ENCODE assay signal across 8 mouse cellular contexts in genomic region chr10:81349146-81349545, GRCm38 (mm10). TPM values are rescaled to one million over a fixed set of nuclear protein-coding genes. Genes with fewer than 3 reads are reported as not detected.
DNase-seq lines count a peak whose midpoint lies in the region; ATAC-seq and TF ChIP-seq lines count a peak whose summit lies in the region.

No protein-coding gene starts in this region.

- H3K4me1 ChIP-seq in heart, embryonic 10.5 days = peaks cover 49% of the 10 kb centered on the region
- H3K4me1 ChIP-seq in hindbrain, embryonic 10.5 days (replicated peaks) = peaks cover 47% of the 10 kb centered on the region
- H3K4me1 ChIP-seq in limb, embryonic 14.5 days (ENCODE audit: control insufficient read depth, insufficient read depth, low read length) = peaks cover 20% of the 10 kb centered on the region
- H3K4me1 ChIP-seq in midbrain, postnatal 0 days (ENCODE audit: insufficient read depth, low read length) = peaks cover 4% of the 10 kb centered on the region; the same call in 1 of the 2 replicates

- no peak for TF ChIP-seq POLR2A in limb, embryonic 14.5 days (IDR thresholded peaks at IDR 0.05; ENCODE audit: borderline replicate concordance, extremely low read depth, insufficient read depth, insufficient read length)

- no peak for DNase-seq in heart, embryonic 10.5 days (ENCODE audit: low spot score)
- DNase-seq in heart, adult 8-10 months (ENCODE audit: low spot score) = no peak
- DNase-seq in c-Kit-negative CD71-positive TER-119-positive erythroid progenitor cells, embryonic 14.5 days (ENCODE audit: low read depth, low spot score) = peak; percentile 66
- peak; percentile 47 for DNase-seq in hindbrain, embryonic 10.5 days (ENCODE audit: low spot score)
- peak; percentile 43 for DNase-seq in limb, embryonic 14.5 days (ENCODE audit: low spot score)
- no peak for DNase-seq in midbrain, postnatal 0 days (ENCODE audit: low spot score)
- DNase-seq in cerebellum, adult 9-11 months = no peak

- no peak for TF ChIP-seq CTCF in midbrain, postnatal 0 days (IDR thresholded peaks at IDR 0.05)

- peak overlapping the region; percentile 96 for H3K27ac ChIP-seq in heart, embryonic 10.5 days
- H3K27ac ChIP-seq in hindbrain, embryonic 10.5 days = peak overlapping the region; percentile 89
- no peak overlapping the region for H3K27ac ChIP-seq in limb, embryonic 14.5 days (replicated peaks; ENCODE audit: low read depth, low read length)
- H3K27ac ChIP-seq in midbrain, postnatal 0 days (ENCODE audit: low read depth, low read length) = no peak overlapping the region

- peak overlapping the region; percentile 93 for H3K4me2 ChIP-seq in limb, embryonic 14.5 days (replicated peaks; ENCODE audit: low read depth, low read length, severe bottlenecking)
- peak overlapping the region; percentile 88 for H3K4me2 ChIP-seq in midbrain, postnatal 0 days (ENCODE audit: low read depth, low read length, poor library complexity, severe bottlenecking)

- 4% methylated on average over 12 of the region's 12 CpGs for WGBS in heart, embryonic 10.5 days
- 4% methylated on average over 12 of the region's 12 CpGs for WGBS in hindbrain, embryonic 10.5 days
- 2% methylated on average over 11 of the region's 12 CpGs for WGBS in limb, embryonic 14.5 days
- WGBS in midbrain, postnatal 0 days = 3% methylated on average over 11 of the region's 12 CpGs

- H3K27me3 ChIP-seq in heart, embryonic 10.5 days (ENCODE audit: insufficient read depth, poor library complexity, severe bottlenecking) = peaks cover 32% of the 10 kb centered on the region
- peaks cover 50% of the 10 kb centered on the region for H3K27me3 ChIP-seq in hindbrain, embryonic 10.5 days (ENCODE audit: insufficient read depth, poor library complexity, severe bottlenecking)
- peaks cover 11% of the 10 kb centered on the region for H3K27me3 ChIP-seq in limb, embryonic 14.5 days (ENCODE audit: control insufficient read depth, insufficient read depth, low read length)
- peaks cover 9% of the 10 kb centered on the region; the same call in 1 of the 2 replicates for H3K27me3 ChIP-seq in midbrain, postnatal 0 days (ENCODE audit: insufficient read depth, low read length)

- peaks cover 30% of the 10 kb centered on the region for H3K36me3 ChIP-seq in heart, embryonic 10.5 days
- peaks cover 38% of the 10 kb centered on the region for H3K36me3 ChIP-seq in hindbrain, embryonic 10.5 days
- H3K36me3 ChIP-seq in limb, embryonic 14.5 days (ENCODE audit: control insufficient read depth, insufficient read depth, low read length) = peaks cover 21% of the 10 kb centered on the region
- H3K36me3 ChIP-seq in midbrain, postnatal 0 days (ENCODE audit: insufficient read depth, low read length) = no peaks in the 10 kb centered on the region

- no peak for ATAC-seq in limb, embryonic 14.5 days (ENCODE audit: low FRiP score, low read depth)
- ATAC-seq in midbrain, postnatal 0 days (ENCODE audit: low FRiP score) = no peak
- no peak for ATAC-seq in monocyte, adult 5-6 weeks (replicated peaks; ENCODE audit: insufficient number of reproducible peaks, low FRiP score, low TSS enrichment, poor library complexity, severe bottlenecking)

- peak overlapping the region; percentile 80 for H3K9ac ChIP-seq in limb, embryonic 14.5 days (ENCODE audit: low read depth, low read length, severe bottlenecking)
- no peak overlapping the region for H3K9ac ChIP-seq in midbrain, postnatal 0 days (replicated peaks; ENCODE audit: low read length, poor library complexity, severe bottlenecking)

- no peaks in the 10 kb centered on the region for H3K9me3 ChIP-seq in heart, embryonic 10.5 days
- H3K9me3 ChIP-seq in hindbrain, embryonic 10.5 days = no peaks in the 10 kb centered on the region
- H3K9me3 ChIP-seq in limb, embryonic 14.5 days (ENCODE audit: control insufficient read depth, low read length) = no peaks in the 10 kb centered on the region
- no peaks in the 10 kb centered on the region for H3K9me3 ChIP-seq in midbrain, postnatal 0 days (ENCODE audit: low read length)

- peak overlapping the region; percentile 85 for H3K4me3 ChIP-seq in heart, embryonic 10.5 days
- peak overlapping the region; percentile 92 for H3K4me3 ChIP-seq in hindbrain, embryonic 10.5 days
- H3K4me3 ChIP-seq in limb, embryonic 14.5 days (replicated peaks; ENCODE audit: low read length) = peak overlapping the region; percentile 78
- peak overlapping the region; percentile 52; the same call in 1 of the 2 replicates for H3K4me3 ChIP-seq in midbrain, postnatal 0 days (ENCODE audit: low read depth, low read length)

RNA-seq across cellular contexts. Expression of gene Hmg20b, which starts 1.1 kb away (rescaled TPM):
- polyA plus RNA-seq in heart, embryonic 10.5 days (2016; fragmentation: Nextera tagmentation; extraction: Ambion mirVana) = 100 and 109 TPM in 2 replicates
- total RNA-seq in heart, adult 8-10 months (2022) = 10 to 100 TPM; 52.4 to 61.2 (median 57.1) TPM
- polyA plus RNA-seq in hindbrain, embryonic 10.5 days (2016; fragmentation: Nextera tagmentation; extraction: Ambion mirVana) = 111 and 128 TPM in 2 replicates
- 135 and 137 TPM in 2 replicates for polyA plus RNA-seq in limb, embryonic 14.5 days (2012; rRNA removed)
- polyA plus RNA-seq in limb, embryonic 14.5 days (2014; fragmentation: Nextera tagmentation; extraction: Ambion mirVana) = 92.9 and 104 TPM in 2 replicates
- total RNA-seq in midbrain, postnatal 0 days (2014; rRNA removed) = 9.6 and 12.6 TPM in 2 replicates
- polyA plus RNA-seq in midbrain, postnatal 0 days (2015; fragmentation: Nextera tagmentation; extraction: Ambion mirVana) = 23.4 and 24.5 TPM in 2 replicates
- 28.8 to 40.1 TPM (median 38.7 TPM) in 3 replicates for total RNA-seq in monocyte, adult 5-6 weeks (2017)

RNA-seq across cellular contexts. Expression of gene Gipc3, which starts 6.1 kb away (rescaled TPM):
- polyA plus RNA-seq in heart, embryonic 10.5 days (2016; fragmentation: Nextera tagmentation; extraction: Ambion mirVana) = not detected in 2 replicates
- 1 to 10 TPM; 4.1 to 6.6 (median 5.2) TPM for total RNA-seq in heart, adult 8-10 months (2022)
- not detected in 2 replicates for polyA plus RNA-seq in hindbrain, embryonic 10.5 days (2016; fragmentation: Nextera tagmentation; extraction: Ambion mirVana)
- polyA plus RNA-seq in limb, embryonic 14.5 days (2012; rRNA removed) = 0.09 and 0.12 TPM in 2 replicates
- 0.06 TPM in 2 replicates for polyA plus RNA-seq in limb, embryonic 14.5 days (2014; fragmentation: Nextera tagmentation; extraction: Ambion mirVana)
- 0.09 and 0.16 TPM in 2 replicates for total RNA-seq in midbrain, postnatal 0 days (2014; rRNA removed)
- not detected in 2 replicates for polyA plus RNA-seq in midbrain, postnatal 0 days (2015; fragmentation: Nextera tagmentation; extraction: Ambion mirVana)
- total RNA-seq in monocyte, adult 5-6 weeks (2017) = not detected in 3 replicates

RNA-seq across cellular contexts. Expression of gene Mfsd12, which starts 8.1 kb away (rescaled TPM):
- polyA plus RNA-seq in heart, embryonic 10.5 days (2016; fragmentation: Nextera tagmentation; extraction: Ambion mirVana) = 10.3 and 12.8 TPM in 2 replicates
- 10 to 100 TPM in 1 of 4 experiments, 1 to 10 TPM in 3; 9.2 to 11.4 (median 9.8) TPM for total RNA-seq in heart, adult 8-10 months (2022)
- polyA plus RNA-seq in hindbrain, embryonic 10.5 days (2016; fragmentation: Nextera tagmentation; extraction: Ambion mirVana) = 9.2 and 12.9 TPM in 2 replicates
- polyA plus RNA-seq in limb, embryonic 14.5 days (2012; rRNA removed) = 12.0 and 18.5 TPM in 2 replicates
- polyA plus RNA-seq in limb, embryonic 14.5 days (2014; fragmentation: Nextera tagmentation; extraction: Ambion mirVana) = 6.8 and 8.0 TPM in 2 replicates
- total RNA-seq in midbrain, postnatal 0 days (2014; rRNA removed) = 31.9 and 40.6 TPM in 2 replicates
- 13.6 and 15.4 TPM in 2 replicates for polyA plus RNA-seq in midbrain, postnatal 0 days (2015; fragmentation: Nextera tagmentation; extraction: Ambion mirVana)
- 5.3 to 9.6 TPM (median 6.3 TPM) in 3 replicates for total RNA-seq in monocyte, adult 5-6 weeks (2017)

RNA-seq across cellular contexts. Expression of gene 4930404N11Rik, which starts 16.5 kb away (rescaled TPM):
- polyA plus RNA-seq in heart, embryonic 10.5 days (2016; fragmentation: Nextera tagmentation; extraction: Ambion mirVana) = 1.1 and 1.4 TPM in 2 replicates
- total RNA-seq in heart, adult 8-10 months (2022) = under 1 TPM in 2 of 4 experiments, not detected in 2; 0.29 to 0.66 TPM
- 0.61 and 0.62 TPM in 2 replicates for polyA plus RNA-seq in hindbrain, embryonic 10.5 days (2016; fragmentation: Nextera tagmentation; extraction: Ambion mirVana)
- polyA plus RNA-seq in limb, embryonic 14.5 days (2012; rRNA removed) = 0.43 and 0.95 TPM in 2 replicates
- polyA plus RNA-seq in limb, embryonic 14.5 days (2014; fragmentation: Nextera tagmentation; extraction: Ambion mirVana) = 0.37 and 0.41 TPM in 2 replicates
- total RNA-seq in midbrain, postnatal 0 days (2014; rRNA removed) = 1.4 TPM in 1 of 2 replicates, not detected in the other
- 0.47 and 0.54 TPM in 2 replicates for polyA plus RNA-seq in midbrain, postnatal 0 days (2015; fragmentation: Nextera tagmentation; extraction: Ambion mirVana)
- 1.4 to 2.4 TPM in 2 of 3 replicates, not detected in the other for total RNA-seq in monocyte, adult 5-6 weeks (2017)

RNA-seq across cellular contexts. Expression of gene Tbxa2r, which starts 20.6 kb away (rescaled TPM):
- polyA plus RNA-seq in heart, embryonic 10.5 days (2016; fragmentation: Nextera tagmentation; extraction: Ambion mirVana) = 10.8 and 15.6 TPM in 2 replicates
- total RNA-seq in heart, adult 8-10 months (2022) = 1 to 10 TPM; 2.7 to 5.4 (median 3.5) TPM
- polyA plus RNA-seq in hindbrain, embryonic 10.5 days (2016; fragmentation: Nextera tagmentation; extraction: Ambion mirVana) = 3.3 and 3.6 TPM in 2 replicates
- 9.2 and 13.7 TPM in 2 replicates for polyA plus RNA-seq in limb, embryonic 14.5 days (2012; rRNA removed)
- polyA plus RNA-seq in limb, embryonic 14.5 days (2014; fragmentation: Nextera tagmentation; extraction: Ambion mirVana) = 8.5 and 10.8 TPM in 2 replicates
- total RNA-seq in midbrain, postnatal 0 days (2014; rRNA removed) = 4.3 and 7.0 TPM in 2 replicates
- 3.8 and 4.7 TPM in 2 replicates for polyA plus RNA-seq in midbrain, postnatal 0 days (2015; fragmentation: Nextera tagmentation; extraction: Ambion mirVana)
- 0.19 TPM in 1 of 3 replicates, not detected in the others for total RNA-seq in monocyte, adult 5-6 weeks (2017)

Comparison
In these comparisons a context has a peak if more than half of its experiments do, and no peak if none do; other contexts are left out.
1. DNase-seq: peak in c-Kit-negative CD71-positive TER-119-positive erythroid progenitor cells, embryonic 14.5 days (single experiment), hindbrain, embryonic 10.5 days (single experiment) and limb, embryonic 14.5 days (single experiment); none in heart, embryonic 10.5 days (single experiment), heart, adult 8-10 months (single experiment), midbrain, postnatal 0 days (single experiment) and cerebellum, adult 9-11 months (single experiment).
2. H3K27ac ChIP-seq: peak in heart, embryonic 10.5 days (single experiment) and hindbrain, embryonic 10.5 days (single experiment); none in limb, embryonic 14.5 days (single experiment) and midbrain, postnatal 0 days (single experiment).
3. Peak in every context shown above with its lines, with median percentiles within 50 percentile points of each other: H3K4me3 ChIP-seq.